Mouse (Mus musculus) heart, adult 2 months (tissue): ENCODE results near the gene Hpse2.

Experiments used
- EP300 ChIP-seq: fragments of 200-500 bp; IDR thresholded peaks from 2 replicates; pipeline ENCODE4 v1.6.1; 2011; ENCODE audit warnings: low read depth, low read length, control low read depth; ENCODE audit not compliant: insufficient read depth
- POLR2A ChIP-seq: fragments of 200-500 bp; IDR thresholded peaks from 2 replicates; pipeline ENCODE4 v1.6.1; 2011; ENCODE audit warnings: mild to moderate bottlenecking, low read depth, low read length, control low read depth; ENCODE audit not compliant: insufficient read depth

DNA sequence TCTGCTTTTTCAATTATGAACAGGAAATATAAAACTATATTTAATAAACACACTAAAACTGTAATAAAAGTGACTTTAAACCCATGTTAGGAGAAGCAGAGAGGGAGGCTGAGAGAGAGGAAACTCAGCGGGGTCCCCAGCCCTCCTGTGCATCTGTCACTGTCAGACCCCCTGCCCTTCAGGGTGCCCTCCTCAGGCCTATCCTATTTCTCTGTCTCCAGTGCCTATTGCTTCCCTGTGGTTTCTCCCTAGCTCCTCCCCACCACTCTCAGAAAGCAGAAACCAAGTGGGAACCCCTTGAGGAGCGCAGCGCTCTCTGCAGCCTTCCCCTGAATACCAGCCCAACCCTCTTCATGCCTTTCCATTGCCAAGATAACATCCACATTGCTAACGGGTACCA is 510.5 kb downstream of the Hpse2 start:
- no peak for TF ChIP-seq EP300
- TF ChIP-seq POLR2A, result no peak
